Comparison of ENCODE assay signal across 31 mouse cellular contexts in genomic region chr8:96012002-96012401, GRCm38 (mm10).
A peak's percentile ranks its signal among the peaks of the same experiment; 100 is the strongest.
DNase-seq lines count a peak whose midpoint lies in the region; ATAC-seq and TF ChIP-seq lines count a peak whose summit lies in the region.
"Had no signal": no experiment of that assay in that cellular context is flagged by ENCODE, and none has a peak within 500 bp of the region (broad histone marks: within the 10 kb centered on the region; RNA-seq: fewer than 3 reads in every experiment).

No protein-coding gene starts in this region.

- DNase-seq in embryo, embryonic 10.5 days (ENCODE audit: low spot score): peak; percentile 9
- no peak for DNase-seq in embryo, embryonic 9.5 days (ENCODE audit: extremely low spot score)
- DNase-seq in layer of hippocampus, adult 2 months (ENCODE audit: low spot score in 2 of 2): no peak
- no peak for DNase-seq in layer of hippocampus, adult 8-10 months (ENCODE audit: low spot score in 2 of 2)
- DNase-seq in ES-E14 (ENCODE audit: low read depth, low spot score): peak; percentile 13
- no peak for DNase-seq in stomach, postnatal 0 days (ENCODE audit: low spot score)
- DNase-seq in neural tube, embryonic 10.5 days (ENCODE audit: extremely low spot score, low spot score): no peak
- no peak for DNase-seq in thymus, postnatal 4 days
- DNase-seq: adrenal gland, postnatal 36 days; cerebellum, adult 18-20 months; cerebellum, postnatal 10 days; gastrocnemius, postnatal 14 days; heart, postnatal 36 days; kidney, adult 2 months; retina, postnatal 1 day; right cerebral cortex, postnatal 14 days; thymus, postnatal 25 days had no signal

- no peak overlapping the region for H3K4me3 ChIP-seq in layer of hippocampus, adult 2 months
- H3K4me3 ChIP-seq in ES-E14 (ENCODE audit: insufficient read depth in 1 of 2, low read depth in 1 of 2, low read length in 2 of 2, poor library complexity in 1 of 2, severe bottlenecking in 1 of 2): no peak overlapping the region
- H3K4me3 ChIP-seq in stomach, postnatal 0 days (ENCODE audit: low read depth, low read length): no peak overlapping the region
- H3K4me3 ChIP-seq: embryonic facial prominence, embryonic 15.5 days; forebrain, embryonic 13.5 days; heart, embryonic 10.5 days; heart, embryonic 15.5 days; hindbrain, embryonic 12.5 days; intestine, embryonic 15.5 days; limb, embryonic 13.5 days; midbrain, embryonic 13.5 days; stomach, embryonic 15.5 days had no signal

- H3K27me3 ChIP-seq in stomach, postnatal 0 days (ENCODE audit: control insufficient read depth, insufficient read depth, low read length): no peaks in the 10 kb centered on the region
- H3K27me3 ChIP-seq: embryonic facial prominence, embryonic 15.5 days; forebrain, embryonic 13.5 days; heart, embryonic 15.5 days; hindbrain, embryonic 12.5 days; intestine, embryonic 15.5 days; limb, embryonic 13.5 days; midbrain, embryonic 13.5 days; stomach, embryonic 15.5 days had no signal

- no peak for ATAC-seq in stomach, postnatal 0 days (ENCODE audit: low FRiP score, low TSS enrichment)
- ATAC-seq: forebrain, embryonic 13.5 days; hindbrain, postnatal 0 days; intestine, embryonic 15.5 days; lung, postnatal 0 days; midbrain, embryonic 13.5 days had no signal

- no peaks in the 10 kb centered on the region for H3K4me1 ChIP-seq in ES-E14 (ENCODE audit: control insufficient read depth in 2 of 2, insufficient read depth in 2 of 2, low read length in 2 of 2, poor library complexity in 1 of 2)
- H3K4me1 ChIP-seq in stomach, postnatal 0 days (replicated peaks; ENCODE audit: control insufficient read depth, insufficient read depth): no peaks in the 10 kb centered on the region
- H3K4me1 ChIP-seq: embryonic facial prominence, embryonic 15.5 days; forebrain, embryonic 13.5 days; heart, embryonic 10.5 days; heart, embryonic 15.5 days; hindbrain, embryonic 12.5 days; intestine, embryonic 15.5 days; limb, embryonic 13.5 days; midbrain, embryonic 13.5 days; stomach, embryonic 15.5 days had no signal

- in situ Hi-C loops in ES-E14 (cut with MboI; ENCODE audit: low sequenced_read_pairs in 2 of 2, unreplicated experiment in 2 of 2): no loop called here

- H3K4me2 ChIP-seq in stomach, postnatal 0 days (replicated peaks; ENCODE audit: low read depth): no peak overlapping the region
- H3K4me2 ChIP-seq: embryonic facial prominence, embryonic 15.5 days; forebrain, embryonic 13.5 days; heart, embryonic 15.5 days; hindbrain, embryonic 12.5 days; intestine, embryonic 15.5 days; limb, embryonic 13.5 days; liver, embryonic 11.5 days; midbrain, embryonic 13.5 days; stomach, embryonic 15.5 days had no signal

- H3K27ac ChIP-seq in layer of hippocampus, adult 2 months: no peak overlapping the region
- H3K27ac ChIP-seq in ES-E14 (ENCODE audit: insufficient read depth, low read depth, low read length, poor library complexity, severe bottlenecking): no peak overlapping the region
- no peak overlapping the region for H3K27ac ChIP-seq in stomach, postnatal 0 days (replicated peaks)
- H3K27ac ChIP-seq: embryonic facial prominence, embryonic 15.5 days; forebrain, embryonic 13.5 days; heart, embryonic 10.5 days; heart, embryonic 15.5 days; hindbrain, embryonic 12.5 days; hindbrain, postnatal 0 days; intestine, embryonic 15.5 days; kidney, postnatal 0 days; limb, embryonic 13.5 days; macrophage; midbrain, embryonic 13.5 days; stomach, embryonic 15.5 days had no signal

- no peak for TF ChIP-seq EP300 in stomach, postnatal 0 days (optimal IDR thresholded peaks at IDR 0.05)

- H3K36me3 ChIP-seq in ES-E14 (ENCODE audit: control insufficient read depth, insufficient read depth, low read length, poor library complexity, severe bottlenecking): no peaks in the 10 kb centered on the region
- H3K36me3 ChIP-seq in stomach, postnatal 0 days (ENCODE audit: control insufficient read depth, insufficient read depth, low read length): no peaks in the 10 kb centered on the region
- H3K36me3 ChIP-seq: embryonic facial prominence, embryonic 15.5 days; heart, embryonic 10.5 days; heart, embryonic 15.5 days; hindbrain, embryonic 12.5 days; intestine, embryonic 15.5 days; limb, embryonic 13.5 days; midbrain, embryonic 13.5 days; stomach, embryonic 15.5 days had no signal

- H3K9ac ChIP-seq in ES-E14 (ENCODE audit: insufficient read depth, low read depth, low read length, poor library complexity, severe bottlenecking): no peak overlapping the region
- no peak overlapping the region for H3K9ac ChIP-seq in stomach, postnatal 0 days (ENCODE audit: low read length)
- H3K9ac ChIP-seq: embryonic facial prominence, embryonic 15.5 days; forebrain, embryonic 13.5 days; heart, embryonic 15.5 days; hindbrain, embryonic 12.5 days; intestine, embryonic 15.5 days; limb, embryonic 13.5 days; midbrain, embryonic 13.5 days; stomach, embryonic 15.5 days had no signal

- TF ChIP-seq CTCF in layer of hippocampus, adult 2 months (conservative IDR thresholded peaks at IDR 0.05): peak; percentile 60
- TF ChIP-seq CTCF in stomach, postnatal 0 days (IDR thresholded peaks at IDR 0.05; ENCODE audit: low read depth): peak; percentile 18; the same call in 1 of the 2 replicates

- H3K9me3 ChIP-seq in ES-E14 (ENCODE audit: control insufficient read depth, insufficient read depth, low read depth, low read length): no peaks in the 10 kb centered on the region
- H3K9me3 ChIP-seq in stomach, postnatal 0 days (ENCODE audit: control insufficient read depth, low read length): no peaks in the 10 kb centered on the region
- H3K9me3 ChIP-seq: embryonic facial prominence, embryonic 15.5 days; forebrain, embryonic 13.5 days; heart, embryonic 10.5 days; heart, embryonic 15.5 days; hindbrain, embryonic 12.5 days; intestine, embryonic 15.5 days; limb, embryonic 13.5 days; midbrain, embryonic 13.5 days; stomach, embryonic 15.5 days had no signal

- 76% methylated on average over 1 of the region's 1 CpGs for WGBS in stomach, postnatal 0 days

TF ChIP-seq in ES-E14, 5 proteins besides CTCF, POLR2A, EP300 and RAD21:
- TF ChIP-seq ZC3H11A (IDR thresholded peaks at IDR 0.05; ENCODE audit: borderline replicate concordance, low read depth, low read length) (no peak), HCFC1 (IDR thresholded peaks at IDR 0.05; ENCODE audit: borderline replicate concordance, insufficient read depth, low read length) (no peak)
TF ChIP-seq in ES-E14: peak in this region for 0.

Comparison
In these comparisons a context has a peak if more than half of its experiments do, and no peak if none do; other contexts are left out.
1. DNase-seq: peak in embryo, embryonic 10.5 days (single experiment) and ES-E14 (single experiment); none in embryo, embryonic 9.5 days (single experiment), layer of hippocampus, adult 2 months (0 of 2), layer of hippocampus, adult 8-10 months (0 of 2), stomach, postnatal 0 days (single experiment), neural tube, embryonic 10.5 days (single experiment) and thymus, postnatal 4 days (single experiment).